Mouse (Mus musculus): Measurements from ENCODE around the gene Ccnd3. TPM values are rescaled to one million over a fixed set of nuclear protein-coding genes. Genes with fewer than 3 reads are reported as not detected.

The Ccnd3 gene
- total and polyA plus RNA-seq, 3 experiments = 143 to 568 TPM; not detected in 1

DNA sequence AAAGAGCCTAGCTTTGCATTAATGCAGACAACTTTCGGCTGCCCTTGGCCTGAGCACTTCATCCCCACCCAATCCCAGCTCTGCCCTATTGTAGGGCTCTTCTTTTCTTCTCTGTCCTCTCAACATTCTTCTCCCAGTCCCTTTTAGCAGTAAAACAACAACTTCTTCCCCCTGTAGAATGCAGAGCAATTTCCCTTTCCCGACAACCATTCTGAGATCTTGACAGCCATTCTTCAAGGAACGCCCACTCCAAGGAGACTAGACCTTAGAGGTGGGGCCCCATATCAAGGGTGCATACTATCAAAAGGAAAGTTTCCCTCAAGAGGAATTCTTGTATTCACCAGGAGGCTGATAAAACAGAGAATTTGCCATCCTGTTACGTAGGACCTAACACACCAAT, 144.1 kb downstream of the Ccnd3 start:
- Histone ChIP-seq H3K9me3 (replicated peaks; ENCODE audit: insufficient read depth, low read length) (no peaks in the 10 kb centered on the region), H3K79me2 (ENCODE audit: control insufficient read depth, insufficient read depth, low read length, poor library complexity) (no peaks in the 10 kb centered on the region), H3K4me3 (ENCODE audit: control insufficient read depth in 1 of 2, insufficient read depth in 1 of 2, low read depth in 2 of 2, low read length in 2 of 2) (no peak overlapping the region), H3K27me3 (ENCODE audit: control insufficient read depth in 1 of 2, insufficient read depth in 2 of 2, low read length in 2 of 2) (no peaks in the 10 kb centered on the region), H3K36me3 (ENCODE audit: control insufficient read depth in 1 of 2, insufficient read depth in 2 of 2, low read length in 2 of 2) (no peaks in the 10 kb centered on the region), H3K4me1 (ENCODE audit: control insufficient read depth in 1 of 2, insufficient read depth in 2 of 2, low read length in 2 of 2) (no peaks in the 10 kb centered on the region), H3K9ac (ENCODE audit: control insufficient read depth, low read depth, low read length, poor library complexity, severe bottlenecking) (no peak overlapping the region), H3K27ac (ENCODE audit: control insufficient read depth, low read depth, low read length) (no peak overlapping the region)
- TF ChIP-seq ETS1 (IDR thresholded peaks at IDR 0.05; ENCODE audit: low read depth, low read length) (no peak), CHD1 (IDR thresholded peaks at IDR 0.05; ENCODE audit: low read depth, low read length) (no peak), GATA1 (IDR thresholded peaks at IDR 0.05; ENCODE audit: low read depth, low read length) (no peak), USF1 (IDR thresholded peaks at IDR 0.05; ENCODE audit: low read depth, low read length) (no peak), UBTF (IDR thresholded peaks at IDR 0.05; ENCODE audit: borderline replicate concordance, insufficient read depth, low read depth, low read length) (no peak), MYC (IDR thresholded peaks at IDR 0.05; ENCODE audit: low read depth, low read length) (no peak), MAZ (IDR thresholded peaks at IDR 0.05; ENCODE audit: low read depth, low read length) (no peak), CTCF (IDR thresholded peaks at IDR 0.05 in 2 of 3, conservative IDR thresholded peaks at IDR 0.05 in 1 of 3; ENCODE audit: control insufficient read depth in 1 of 3, insufficient read depth in 1 of 3, low read depth in 2 of 3, low read length in 3 of 3, poor library complexity in 1 of 3, severe bottlenecking in 1 of 3) (no peak), MAX (IDR thresholded peaks at IDR 0.05; ENCODE audit: low read length) (no peak), TCF12 (IDR thresholded peaks at IDR 0.05; ENCODE audit: low read depth, low read length) (no peak), ZNF384 (IDR thresholded peaks at IDR 0.05; ENCODE audit: low read depth, low read length) (no peak), MAFK (IDR thresholded peaks at IDR 0.05; ENCODE audit: borderline replicate concordance, low read depth, low read length) (no peak), POLR2AphosphoS5 (IDR thresholded peaks at IDR 0.05; ENCODE audit: borderline replicate concordance, low read depth, low read length) (no peak), TBP (IDR thresholded peaks at IDR 0.05; ENCODE audit: low read depth, low read length) (no peak), MYB (IDR thresholded peaks at IDR 0.05; ENCODE audit: low read depth, low read length) (no peak), POLR2A (IDR thresholded peaks at IDR 0.05; ENCODE audit: control insufficient read depth in 1 of 2, insufficient read depth in 1 of 2, low read depth in 1 of 2, low read length in 2 of 2, poor library complexity in 1 of 2) (no peak), SIN3A (IDR thresholded peaks at IDR 0.05; ENCODE audit: low read length) (no peak)
- no peak for DNase-seq (ENCODE audit: low read depth, low spot score)

Other genes starting within 250 kb of the Ccnd3 start
- 75.2 and 78.9 TPM in 2 replicates for gene Mrps10, start 136.2 kb upstream of the Ccnd3 start, total RNA-seq (2012; rRNA removed)
- gene Mrps10, start 136.2 kb upstream of the Ccnd3 start, polyA plus RNA-seq (2012; ENCODE audit: insufficient read depth in 1 of 2, insufficient read length in 2 of 2, low read depth in 1 of 2, low replicate concordance in 2 of 2, missing spikeins in 1 of 2) = 100 to 1,000 TPM; 107 to 442 TPM
- 0.85 and 1.3 TPM in 2 replicates for gene Guca1b, start 119.7 kb upstream of the Ccnd3 start, total RNA-seq (2012; rRNA removed)
- gene Guca1b, start 119.7 kb upstream of the Ccnd3 start, polyA plus RNA-seq (2012; ENCODE audit: insufficient read depth in 1 of 2, insufficient read length in 2 of 2, low read depth in 1 of 2, low replicate concordance in 2 of 2, missing spikeins in 1 of 2) = 1 to 10 TPM in 1 of 2 experiments, not detected in 1; 3.1 TPM
- 1.5 and 2.3 TPM in 2 replicates for gene Guca1a, start 104.5 kb upstream of the Ccnd3 start, total RNA-seq (2012; rRNA removed)
- 1 to 10 TPM in 1 of 2 experiments, not detected in 1; 3.2 TPM for gene Guca1a, start 104.5 kb upstream of the Ccnd3 start, polyA plus RNA-seq (2012; ENCODE audit: insufficient read depth in 1 of 2, insufficient read length in 2 of 2, low read depth in 1 of 2, low replicate concordance in 2 of 2, missing spikeins in 1 of 2)
- not detected in 2 replicates for gene AI661453, start 68.4 kb upstream of the Ccnd3 start, total RNA-seq (2012; rRNA removed)
- not detected for gene AI661453, start 68.4 kb upstream of the Ccnd3 start, polyA plus RNA-seq (2012; ENCODE audit: insufficient read depth in 1 of 2, insufficient read length in 2 of 2, low read depth in 1 of 2, low replicate concordance in 2 of 2, missing spikeins in 1 of 2)
- not detected in 2 replicates for gene 1700001C19Rik, start 67.7 kb upstream of the Ccnd3 start, total RNA-seq (2012; rRNA removed)
- not detected for gene 1700001C19Rik, start 67.7 kb upstream of the Ccnd3 start, polyA plus RNA-seq (2012; ENCODE audit: insufficient read depth in 1 of 2, insufficient read length in 2 of 2, low read depth in 1 of 2, low replicate concordance in 2 of 2, missing spikeins in 1 of 2)
- gene Taf8, start 2.8 kb upstream of the Ccnd3 start, total RNA-seq (2012; rRNA removed) = 14.4 and 15.2 TPM in 2 replicates
- 10 to 100 TPM in 1 of 2 experiments, not detected in 1; 25.7 TPM for gene Taf8, start 2.8 kb upstream of the Ccnd3 start, polyA plus RNA-seq (2012; ENCODE audit: insufficient read depth in 1 of 2, insufficient read length in 2 of 2, low read depth in 1 of 2, low replicate concordance in 2 of 2, missing spikeins in 1 of 2)
- gene Bysl, start 106.4 kb downstream of the Ccnd3 start, total RNA-seq (2012; rRNA removed) = 60.2 and 69.3 TPM in 2 replicates
- 10 to 100 TPM in 1 of 2 experiments, not detected in 1; 85.4 TPM for gene Bysl, start 106.4 kb downstream of the Ccnd3 start, polyA plus RNA-seq (2012; ENCODE audit: insufficient read depth in 1 of 2, insufficient read length in 2 of 2, low read depth in 1 of 2, low replicate concordance in 2 of 2, missing spikeins in 1 of 2)
- 45.9 and 62.6 TPM in 2 replicates for gene Med20, start 106.5 kb downstream of the Ccnd3 start, total RNA-seq (2012; rRNA removed)
- 10 to 100 TPM in 1 of 2 experiments, not detected in 1; 45.7 TPM for gene Med20, start 106.5 kb downstream of the Ccnd3 start, polyA plus RNA-seq (2012; ENCODE audit: insufficient read depth in 1 of 2, insufficient read length in 2 of 2, low read depth in 1 of 2, low replicate concordance in 2 of 2, missing spikeins in 1 of 2)
- gene Gm20517, start 106.5 kb downstream of the Ccnd3 start, total RNA-seq (2012; rRNA removed) = 1.1 and 2.9 TPM in 2 replicates
- 1 to 10 TPM in 1 of 2 experiments, not detected in 1; 1.9 TPM for gene Gm20517, start 106.5 kb downstream of the Ccnd3 start, polyA plus RNA-seq (2012; ENCODE audit: insufficient read depth in 1 of 2, insufficient read length in 2 of 2, low read depth in 1 of 2, low replicate concordance in 2 of 2, missing spikeins in 1 of 2)
- gene Usp49, start 125.6 kb downstream of the Ccnd3 start, total RNA-seq (2012; rRNA removed) = 5.2 and 5.5 TPM in 2 replicates
- gene Usp49, start 125.6 kb downstream of the Ccnd3 start, polyA plus RNA-seq (2012; ENCODE audit: insufficient read depth in 1 of 2, insufficient read length in 2 of 2, low read depth in 1 of 2, low replicate concordance in 2 of 2, missing spikeins in 1 of 2) = 10 to 100 TPM in 1 of 2 experiments, not detected in 1; 16.1 TPM
- 66.5 and 67.6 TPM in 2 replicates for gene Tomm6, start 183.3 kb downstream of the Ccnd3 start, total RNA-seq (2012; rRNA removed)
- gene Tomm6, start 183.3 kb downstream of the Ccnd3 start, polyA plus RNA-seq (2012; ENCODE audit: insufficient read depth in 1 of 2, insufficient read length in 2 of 2, low read depth in 1 of 2, low replicate concordance in 2 of 2, missing spikeins in 1 of 2) = 100 to 1,000 TPM in 1 of 2 experiments, not detected in 1; 577 TPM
- 1.5 and 2.7 TPM in 2 replicates for gene Frs3, start 184.0 kb downstream of the Ccnd3 start, total RNA-seq (2012; rRNA removed)
- gene Frs3, start 184.0 kb downstream of the Ccnd3 start, polyA plus RNA-seq (2012; ENCODE audit: insufficient read depth in 1 of 2, insufficient read length in 2 of 2, low read depth in 1 of 2, low replicate concordance in 2 of 2, missing spikeins in 1 of 2) = 1 to 10 TPM in 1 of 2 experiments, not detected in 1; 4.4 TPM
- 0.56 and 0.81 TPM in 2 replicates for gene Gm21981, start 189.4 kb downstream of the Ccnd3 start, total RNA-seq (2012; rRNA removed)
- gene Gm21981, start 189.4 kb downstream of the Ccnd3 start, polyA plus RNA-seq (2012; ENCODE audit: insufficient read depth in 1 of 2, insufficient read length in 2 of 2, low read depth in 1 of 2, low replicate concordance in 2 of 2, missing spikeins in 1 of 2) = under 1 TPM in 1 of 2 experiments, not detected in 1; 0.71 TPM
- gene Prickle4, start 189.7 kb downstream of the Ccnd3 start, total RNA-seq (2012; rRNA removed) = 0.23 TPM in 1 of 2 replicates, not detected in the other
- 1 to 10 TPM in 1 of 2 experiments, not detected in 1; 4.3 TPM for gene Prickle4, start 189.7 kb downstream of the Ccnd3 start, polyA plus RNA-seq (2012; ENCODE audit: insufficient read depth in 1 of 2, insufficient read length in 2 of 2, low read depth in 1 of 2, low replicate concordance in 2 of 2, missing spikeins in 1 of 2)
- gene Pgc, start 221.8 kb downstream of the Ccnd3 start, total RNA-seq (2012; rRNA removed) = not detected in 2 replicates
- gene Pgc, start 221.8 kb downstream of the Ccnd3 start, polyA plus RNA-seq (2012; ENCODE audit: insufficient read depth in 1 of 2, insufficient read length in 2 of 2, low read depth in 1 of 2, low replicate concordance in 2 of 2, missing spikeins in 1 of 2) = not detected
- 14.7 and 16.4 TPM in 2 replicates for gene Tfeb, start 232.0 kb downstream of the Ccnd3 start, total RNA-seq (2012; rRNA removed)
- gene Tfeb, start 232.0 kb downstream of the Ccnd3 start, polyA plus RNA-seq (2012; ENCODE audit: insufficient read depth in 1 of 2, insufficient read length in 2 of 2, low read depth in 1 of 2, low replicate concordance in 2 of 2, missing spikeins in 1 of 2) = 10 to 100 TPM in 1 of 2 experiments, not detected in 1; 22.8 TPM

All from MEL (cell line).